Mouse (Mus musculus) urinary bladder, adult 18-20 months (tissue): ENCODE data around the gene Heatr5a.

ENCODE experiments used
- DNase-seq, 2 experiments: peaks; one replicate each; pipeline ENCODE4 v3.0.0; 2022; ENCODE audit warnings: low spot score in 2 of 2, mixed read lengths in 2 of 2

The Heatr5a gene

GRCm38 (mm10) chr12:51884801-51885200, 86.3 kb downstream of the Heatr5a start:
- DNase-seq: no peak

GRCm38 (mm10) chr12:51883297-51883805, 87.8 kb downstream of the Heatr5a start:
- no peak for DNase-seq

- DNase-seq: peak in 1 of 2 experiments; percentile 54
Observed at GRCm38 (mm10) chr12:51882606-51883296, 88.4 kb downstream of the Heatr5a start.

GRCm38 (mm10) chr12:51881775-51882174, 89.3 kb downstream of the Heatr5a start:
- no peak for DNase-seq

GRCm38 (mm10) chr12:51871446-51872144, 99.5 kb downstream of the Heatr5a start:
- DNase-seq: no peak

- no peak for DNase-seq
Observed at GRCm38 (mm10) chr12:51869511-51869910, 101.6 kb downstream of the Heatr5a start.

GRCm38 (mm10) chr12:51867076-51867475, 104.0 kb downstream of the Heatr5a start:
- no peak for DNase-seq

GRCm38 (mm10) chr12:51866226-51866910, 104.8 kb downstream of the Heatr5a start:
- peak; percentile 19 to 46 for DNase-seq

- DNase-seq: peak in 1 of 2 experiments; percentile 67
Observed at GRCm38 (mm10) chr12:51865790-51866179, 105.3 kb downstream of the Heatr5a start.

- DNase-seq: peak in 1 of 2 experiments; percentile 38
Observed at GRCm38 (mm10) chr12:51865061-51865789, 105.9 kb downstream of the Heatr5a start.

- no peak for DNase-seq
Observed at GRCm38 (mm10) chr12:51863116-51864002, 107.8 kb downstream of the Heatr5a start.

- DNase-seq: no peak
Observed at GRCm38 (mm10) chr12:51858134-51859028, 112.7 kb downstream of the Heatr5a start.

GRCm38 (mm10) chr12:51856768-51857295, 114.3 kb downstream of the Heatr5a start:
- DNase-seq: no peak

- DNase-seq: no peak
Observed at GRCm38 (mm10) chr12:51855872-51856271, 115.2 kb downstream of the Heatr5a start.

- DNase-seq: no peak
Observed at GRCm38 (mm10) chr12:51855453-51855852, 115.7 kb downstream of the Heatr5a start.

- no peak for DNase-seq
Observed at GRCm38 (mm10) chr12:51851617-51852016, 119.5 kb downstream of the Heatr5a start.

GRCm38 (mm10) chr12:51851155-51851554, 120.0 kb downstream of the Heatr5a start:
- DNase-seq: no peak

- no peak for DNase-seq
Observed at GRCm38 (mm10) chr12:51850339-51850738, 120.8 kb downstream of the Heatr5a start.

- no peak for DNase-seq
Observed at GRCm38 (mm10) chr12:51849902-51850301, 121.2 kb downstream of the Heatr5a start.
